Mouse (Mus musculus) left cerebral cortex, adult 8-10 months (tissue): ENCODE measurements around the gene Pramel7. TPM values are rescaled to one million over a fixed set of nuclear protein-coding genes. Genes with fewer than 3 reads are reported as not detected.
"Not testable (repeated sequence)": the region's sequence is repeated elsewhere in the genome, so short reads cannot be mapped to it uniquely, and the experiment has no call there.

Source experiments
- DNase-seq, 2 experiments: peaks; one replicate each; pipeline ENCODE4 v3.0.0; 2022; ENCODE audit warnings: low spot score in 2 of 2
- total RNA-seq, 4 experiments: library from RNA; stranded (reverse); gene quantifications; 2 replicates each; pipeline ENCODE4 v1.2.4; 2022

Pramel7 gene
- total RNA-seq = not detected

GRCm38 (mm10) chr2:87496993-87497392 is at the start of gene Pramel7:
TSS of gene Pramel7 (minus strand) at chr2:87497093.
- DNase-seq = not testable (repeated sequence)

- no peak for DNase-seq
Measured at GRCm38 (mm10) chr2:87545442-87545841, 48.5 kb upstream of the Pramel7 start, which contains the start of gene Olfr1128. TSS of gene Olfr1128 (minus strand) at chr2:87545542.

GRCm38 (mm10) chr2:87534826-87535225 is 37.9 kb upstream of the Pramel7 start:
- DNase-seq = no peak

GRCm38 (mm10) chr2:87531496-87531895 is 34.6 kb upstream of the Pramel7 start, which contains the start of gene Olfr153:
TSS of gene Olfr153 (plus strand) at chr2:87531796.
- no peak for DNase-seq

GRCm38 (mm10) chr2:87525899-87526616 is 29.2 kb upstream of the Pramel7 start:
- DNase-seq = peak in 1 of 2 experiments; percentile 5

GRCm38 (mm10) chr2:87520651-87521050 is 23.8 kb upstream of the Pramel7 start:
- DNase-seq = no peak

GRCm38 (mm10) chr2:87516581-87516980 is 19.7 kb upstream of the Pramel7 start:
- no peak for DNase-seq

- no peak for DNase-seq
Measured at GRCm38 (mm10) chr2:87515457-87516060, 18.7 kb upstream of the Pramel7 start.

- no peak for DNase-seq
Measured at GRCm38 (mm10) chr2:87515046-87515445, 18.2 kb upstream of the Pramel7 start.

- no peak for DNase-seq
Measured at GRCm38 (mm10) chr2:87506265-87506664, 9.4 kb upstream of the Pramel7 start, which contains the start of gene Pramel6. TSS of gene Pramel6 (plus strand) at chr2:87506565.

GRCm38 (mm10) chr2:87482276-87482675 is 14.6 kb downstream of the Pramel7 start:
- DNase-seq = no peak

- no peak for DNase-seq
Measured at GRCm38 (mm10) chr2:87481158-87481557, 15.7 kb downstream of the Pramel7 start.

GRCm38 (mm10) chr2:87480207-87480606 is 16.7 kb downstream of the Pramel7 start:
- DNase-seq = no peak

GRCm38 (mm10) chr2:87461769-87462168 is 35.1 kb downstream of the Pramel7 start:
- DNase-seq = no peak

- no peak for DNase-seq
Measured at GRCm38 (mm10) chr2:87453662-87454061, 43.2 kb downstream of the Pramel7 start, which contains the start of gene Olfr1126. TSS of gene Olfr1126 (plus strand) at chr2:87453962.

Other genes starting within 250 kb of the Pramel7 start
- gene Olfr1115, start 249.1 kb downstream of the Pramel7 start, total RNA-seq = not detected
- not detected for gene Olfr1116, start 229.6 kb downstream of the Pramel7 start, total RNA-seq
- not detected for gene Olfr1118, start 189.5 kb downstream of the Pramel7 start, total RNA-seq
- not detected for gene Olfr1120, start 142.3 kb downstream of the Pramel7 start, total RNA-seq
- not detected for gene Olfr1121, start 127.2 kb downstream of the Pramel7 start, total RNA-seq
- gene Olfr1122, start 111.2 kb downstream of the Pramel7 start, total RNA-seq = under 1 TPM in 1 of 4 experiments, not detected in 3; 0.09 TPM
- not detected for gene Olfr1123, start 80.5 kb downstream of the Pramel7 start, total RNA-seq
- not detected for gene Olfr1124, start 66.8 kb downstream of the Pramel7 start, total RNA-seq
- gene Olfr1126, start 43.1 kb downstream of the Pramel7 start, total RNA-seq = not detected
- gene Pramel6, start 9.5 kb upstream of the Pramel7 start, total RNA-seq = not detected
- not detected for gene Olfr153, start 34.7 kb upstream of the Pramel7 start, total RNA-seq
- not detected for gene Olfr1128, start 48.4 kb upstream of the Pramel7 start, total RNA-seq
- gene Olfr1129, start 76.8 kb upstream of the Pramel7 start, total RNA-seq = not detected
- gene Olfr1130, start 109.1 kb upstream of the Pramel7 start, total RNA-seq = not detected
- gene Olfr1131, start 130.0 kb upstream of the Pramel7 start, total RNA-seq = not detected
- not detected for gene Olfr1132, start 140.4 kb upstream of the Pramel7 start, total RNA-seq
- gene Olfr1133, start 150.3 kb upstream of the Pramel7 start, total RNA-seq = not detected
- gene Olfr1134, start 161.4 kb upstream of the Pramel7 start, total RNA-seq = not detected
- not detected for gene Olfr1135, start 176.6 kb upstream of the Pramel7 start, total RNA-seq
- gene Olfr1136, start 196.9 kb upstream of the Pramel7 start, total RNA-seq = not detected
- gene Olfr1137, start 216.1 kb upstream of the Pramel7 start, total RNA-seq = not detected
- not detected for gene Olfr1138, start 242.9 kb upstream of the Pramel7 start, total RNA-seq
- not detected for gene Olfr1140, start 246.7 kb upstream of the Pramel7 start, total RNA-seq